Mouse (Mus musculus): ENCODE data around the gene Gabbr1.

The Gabbr1 gene

DNA sequence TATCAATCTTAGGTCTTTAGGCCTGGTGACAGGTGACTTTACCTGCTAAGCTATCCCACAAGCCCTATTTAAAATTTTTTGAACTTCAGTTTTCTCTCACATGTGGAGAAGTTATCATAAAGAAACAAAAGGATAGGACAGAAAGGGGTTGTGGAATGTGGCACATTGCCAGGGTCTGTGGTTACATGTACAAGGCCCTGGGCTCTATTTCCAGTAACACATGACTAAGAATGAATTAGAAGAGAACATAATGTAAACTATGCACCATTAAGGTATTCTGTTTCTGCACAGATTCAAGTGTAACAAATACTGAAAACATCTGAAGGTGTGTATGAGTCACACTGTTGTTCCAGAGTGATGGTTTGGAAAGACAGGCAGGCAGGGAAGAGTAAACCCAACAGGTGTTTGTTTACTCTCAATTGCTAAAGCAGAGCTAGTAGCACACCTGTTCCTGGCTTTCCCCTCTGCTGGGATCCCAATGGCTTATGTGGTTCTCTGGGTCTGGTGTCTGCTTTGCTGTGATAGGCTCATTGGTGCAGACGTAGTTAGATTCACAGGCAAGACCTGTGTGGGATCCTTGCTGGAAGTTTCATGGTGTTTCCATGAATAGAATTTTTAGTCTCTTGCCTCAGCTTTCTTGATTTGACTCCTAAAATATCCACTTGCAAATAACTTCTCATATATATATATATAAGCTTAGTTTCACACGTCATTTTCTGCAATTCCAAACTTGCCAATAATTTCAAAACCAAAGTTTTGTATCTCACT lies 6.5 kb upstream of the Gabbr1 start:
- no peak for DNase-seq (ENCODE audit: low read depth in 1 of 2, low spot score in 2 of 2)

DNA sequence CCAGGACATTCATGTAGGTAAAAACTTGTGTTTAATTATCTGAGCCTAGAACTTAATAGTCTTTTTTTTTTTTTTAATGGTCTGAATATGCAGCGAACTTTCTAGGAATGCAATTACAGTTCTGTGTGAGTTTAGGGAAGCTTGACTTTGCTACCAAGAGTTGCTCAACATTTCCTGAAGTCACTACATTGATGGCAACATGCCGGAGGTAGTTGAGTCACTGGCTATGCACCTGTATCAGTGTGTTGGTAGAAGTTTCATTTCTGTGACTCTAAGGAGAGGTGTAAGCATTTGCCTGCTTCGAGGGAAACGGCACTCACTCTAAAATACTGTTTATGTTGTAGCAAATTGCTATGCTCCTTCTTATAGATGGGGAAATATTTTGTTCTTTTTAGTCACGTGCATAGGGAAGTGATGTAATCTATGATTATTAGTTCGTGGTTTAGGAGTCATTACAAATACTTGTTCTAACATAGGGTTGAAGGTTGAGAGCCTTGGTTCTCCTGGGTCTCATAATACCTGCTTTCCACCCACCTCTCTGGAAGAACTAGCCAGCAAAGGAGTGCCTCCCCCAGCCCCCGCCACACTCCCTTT lies 1.0 kb upstream of the Gabbr1 start:
- DNase-seq (ENCODE audit: low read depth in 1 of 2, low spot score in 2 of 2) = peak in 1 of 2 experiments; percentile 23

DNA sequence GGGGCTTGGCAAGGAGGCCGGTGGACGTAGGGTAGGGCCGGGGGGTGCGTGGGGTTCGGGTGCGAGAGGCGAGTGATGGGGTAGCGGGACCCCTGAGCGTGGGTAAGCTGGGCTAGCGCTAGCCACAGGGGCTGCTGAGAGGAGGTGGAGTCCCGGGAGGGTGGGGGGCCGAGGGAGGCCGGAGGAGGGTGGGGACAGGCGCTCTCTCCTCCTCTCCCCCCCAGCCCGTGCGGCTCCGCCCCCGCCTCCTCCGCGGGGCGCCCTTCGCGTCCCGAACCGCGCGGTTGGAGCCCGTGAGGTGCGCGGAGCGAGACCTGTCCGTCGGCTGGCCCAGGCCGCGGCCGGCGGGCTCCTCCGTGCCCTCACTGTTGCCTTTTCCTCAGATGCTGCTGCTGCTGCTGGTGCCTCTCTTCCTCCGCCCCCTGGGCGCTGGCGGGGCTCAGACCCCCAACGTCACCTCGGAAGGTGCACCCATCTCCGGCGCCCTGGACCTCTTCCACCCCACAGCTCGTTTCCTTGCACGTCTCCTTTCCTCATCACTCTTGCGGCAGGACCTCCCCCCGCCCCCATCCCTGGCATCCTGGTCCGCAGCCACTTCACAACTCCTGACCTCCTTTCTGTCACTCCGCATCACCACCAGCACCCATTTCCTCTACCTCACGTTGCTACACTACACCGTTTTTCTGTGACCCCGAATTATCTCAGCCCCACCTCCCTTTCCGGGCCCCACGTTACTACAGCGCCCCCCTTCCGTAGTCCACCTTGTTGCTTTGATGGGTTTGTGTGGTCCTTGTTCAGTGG lies 746 bp downstream of the Gabbr1 start:
- DNase-seq (ENCODE audit: low read depth in 1 of 2, low spot score in 2 of 2) = no peak

DNA sequence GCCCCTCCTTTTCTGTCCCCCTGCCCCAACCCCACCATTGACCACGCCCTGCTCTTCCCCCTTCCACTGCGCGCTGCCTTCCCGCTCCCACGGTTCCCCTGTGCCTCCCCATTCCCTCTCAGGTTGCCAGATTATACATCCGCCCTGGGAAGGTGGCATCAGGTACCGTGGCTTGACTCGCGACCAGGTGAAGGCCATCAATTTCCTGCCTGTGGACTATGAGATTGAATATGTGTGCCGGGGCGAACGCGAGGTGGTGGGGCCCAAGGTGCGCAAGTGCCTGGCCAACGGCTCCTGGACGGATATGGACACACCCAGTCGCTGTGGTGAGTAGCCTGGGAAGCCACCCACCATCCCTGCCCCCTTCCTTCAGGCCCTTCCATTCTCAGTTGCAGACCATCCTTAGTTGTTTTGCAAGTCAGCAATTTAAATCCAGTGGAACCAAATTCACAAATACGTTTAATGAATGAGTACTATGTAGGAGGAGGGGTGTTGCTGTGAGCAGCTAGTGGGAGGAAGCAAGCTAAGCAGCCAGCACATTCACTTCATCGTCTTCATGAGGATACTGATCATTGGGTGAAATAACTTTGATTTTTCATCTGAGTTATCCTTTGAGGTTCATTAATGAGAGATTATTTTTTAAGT lies 1.7 kb downstream of the Gabbr1 start:
- no peak for DNase-seq (ENCODE audit: low read depth in 1 of 2, low spot score in 2 of 2)

DNA sequence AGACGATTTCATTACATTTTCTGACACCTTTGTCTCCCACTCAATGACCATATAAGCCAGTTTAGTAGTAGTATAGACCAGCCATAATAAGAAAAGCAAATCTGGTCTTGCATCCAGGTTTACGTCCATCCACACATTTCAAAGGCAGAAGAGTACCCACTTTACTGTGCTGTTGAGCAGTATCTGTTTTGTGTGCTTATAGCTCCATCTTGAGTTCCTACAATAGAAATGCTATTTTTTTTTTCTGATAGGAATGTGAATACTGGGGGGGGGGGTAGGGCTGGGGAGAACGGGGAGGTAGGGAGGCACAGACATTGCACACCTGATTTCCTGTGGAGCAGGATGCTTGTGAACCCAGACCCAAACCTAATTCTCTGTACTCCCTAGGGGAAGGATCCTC lies 2.2 kb downstream of the Gabbr1 start:
- no peak for DNase-seq (ENCODE audit: low read depth in 1 of 2, low spot score in 2 of 2)

DNA sequence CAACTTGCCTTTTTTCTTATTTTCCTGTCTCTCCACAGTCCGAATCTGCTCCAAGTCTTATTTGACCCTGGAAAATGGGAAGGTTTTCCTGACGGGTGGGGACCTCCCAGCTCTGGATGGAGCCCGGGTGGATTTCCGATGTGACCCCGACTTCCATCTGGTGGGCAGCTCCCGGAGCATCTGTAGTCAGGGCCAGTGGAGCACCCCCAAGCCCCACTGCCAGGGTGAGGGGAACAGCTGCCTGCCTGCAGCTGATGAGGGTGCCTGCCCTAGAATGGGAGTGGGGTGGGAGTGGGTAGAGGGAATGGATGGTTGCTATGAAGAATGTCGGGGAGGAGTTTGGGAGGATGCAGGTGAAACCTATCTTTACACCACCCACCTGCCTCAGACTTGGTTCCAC lies 2.6 kb downstream of the Gabbr1 start:
- DNase-seq (ENCODE audit: low read depth in 1 of 2, low spot score in 2 of 2) = no peak

DNA sequence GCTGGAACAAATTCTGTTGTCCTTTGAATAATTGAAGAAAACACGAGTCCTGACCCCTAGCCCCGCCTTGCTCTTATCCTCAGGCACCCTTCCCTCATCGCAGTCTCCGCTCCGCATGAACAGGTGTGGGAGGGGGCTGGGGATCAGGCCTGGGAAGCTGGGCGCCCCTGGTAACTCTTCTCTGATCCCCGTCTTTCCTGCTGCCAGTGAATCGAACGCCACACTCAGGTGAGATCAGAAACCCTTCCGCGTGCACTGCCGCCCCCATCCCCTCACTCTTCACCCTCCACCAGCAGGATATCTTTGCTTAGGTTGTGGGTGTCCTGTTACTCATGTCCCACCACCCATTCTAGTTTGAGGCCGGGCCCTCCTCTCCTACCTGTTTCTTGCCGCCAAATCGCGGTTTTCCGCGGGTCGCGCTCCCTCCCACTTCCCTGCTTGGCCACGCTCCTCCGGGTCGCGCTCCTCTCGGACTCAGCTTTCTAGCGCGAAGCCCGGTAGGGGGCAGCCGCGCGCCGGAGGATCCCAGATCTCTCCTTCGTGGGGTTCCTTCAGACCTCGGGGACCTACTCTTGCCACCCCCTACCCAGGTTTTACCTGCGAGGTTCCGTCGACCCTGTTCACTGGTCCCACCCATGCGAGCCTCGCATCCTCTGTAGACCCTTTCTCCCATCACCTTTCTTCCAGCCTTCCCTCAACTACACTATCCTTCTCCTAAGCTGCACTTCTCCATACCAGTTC lies 4.0 kb downstream of the Gabbr1 start:
- peak in 1 of 2 experiments; percentile 9 for DNase-seq (ENCODE audit: low read depth in 1 of 2, low spot score in 2 of 2)

DNA sequence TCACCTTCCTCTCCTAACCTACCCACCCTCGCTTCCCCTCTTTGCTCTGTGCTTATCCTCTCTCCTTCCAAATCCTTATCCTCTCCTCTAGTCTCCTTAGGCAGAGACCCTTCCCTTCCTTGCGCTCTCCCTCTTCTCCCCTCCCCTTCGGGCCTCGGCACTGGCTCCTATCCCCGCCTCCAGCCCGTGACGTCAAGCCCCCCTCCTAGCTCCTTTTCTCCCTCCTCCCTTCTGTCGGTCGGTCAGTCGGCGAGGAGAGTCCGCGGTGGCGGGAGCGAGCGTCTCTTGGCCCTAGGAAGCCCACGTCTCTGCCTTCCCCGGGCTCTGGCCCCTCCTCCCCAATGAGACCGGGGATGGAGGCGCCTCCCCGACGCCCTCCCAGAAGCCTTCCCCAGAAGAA lies 4.6 kb downstream of the Gabbr1 start:
- no peak for DNase-seq (ENCODE audit: low read depth in 1 of 2, low spot score in 2 of 2)

DNA sequence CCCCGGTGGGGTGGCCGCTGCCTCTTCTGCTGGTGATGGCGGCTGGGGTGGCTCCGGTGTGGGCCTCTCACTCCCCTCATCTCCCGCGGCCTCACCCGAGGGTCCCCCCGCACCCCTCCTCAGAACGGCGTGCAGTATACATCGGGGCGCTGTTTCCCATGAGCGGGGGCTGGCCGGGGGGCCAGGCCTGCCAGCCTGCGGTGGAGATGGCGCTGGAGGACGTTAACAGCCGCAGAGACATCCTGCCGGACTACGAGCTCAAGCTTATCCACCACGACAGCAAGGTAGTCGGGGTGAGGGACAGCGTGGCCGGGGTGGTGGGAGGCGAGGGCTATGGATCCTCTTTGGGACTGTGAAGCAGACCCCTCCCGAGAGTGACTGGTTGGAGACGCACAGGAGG lies 5.1 kb downstream of the Gabbr1 start:
- no peak for DNase-seq (ENCODE audit: low read depth in 1 of 2, low spot score in 2 of 2)

DNA sequence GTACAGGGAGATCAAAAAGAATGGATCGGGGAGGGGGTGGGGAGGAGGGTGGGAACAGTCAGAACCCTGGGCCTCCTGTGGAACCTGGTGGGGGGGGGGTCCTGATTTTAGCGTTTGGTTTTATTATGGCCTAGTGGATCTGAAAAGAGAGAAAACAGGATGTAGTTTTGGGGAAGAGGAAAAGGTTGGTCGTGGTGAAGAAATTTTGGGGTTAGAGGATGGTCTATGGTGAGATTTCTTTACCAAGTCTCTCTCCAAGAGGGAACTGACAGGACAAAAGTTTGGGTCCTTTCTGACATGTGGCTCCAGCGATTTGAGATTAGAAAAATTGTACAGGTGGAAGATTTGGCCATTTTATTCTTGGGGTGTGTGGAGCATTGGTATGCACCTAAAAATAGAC lies 6.0 kb downstream of the Gabbr1 start:
- no peak for DNase-seq (ENCODE audit: low read depth in 1 of 2, low spot score in 2 of 2)

DNA sequence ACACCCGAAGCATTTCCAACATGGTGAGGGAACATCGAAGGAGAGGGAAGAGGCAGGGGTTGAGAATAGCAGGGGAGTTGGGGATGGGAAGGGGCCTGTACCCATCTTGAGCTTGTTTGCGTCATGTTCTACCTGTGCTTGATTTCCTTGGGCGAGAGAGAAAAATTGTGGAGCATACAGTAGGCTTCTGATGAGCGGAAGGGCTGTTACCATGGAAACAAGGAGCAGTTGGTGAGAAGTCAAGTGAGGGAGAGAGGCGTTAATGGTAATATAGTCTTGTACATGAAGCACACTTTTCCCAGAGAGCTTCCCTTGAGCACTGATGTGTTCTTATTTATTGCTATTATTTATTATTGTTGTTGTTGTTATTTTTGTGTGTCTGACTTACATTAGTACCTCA lies 11.2 kb downstream of the Gabbr1 start:
- DNase-seq (ENCODE audit: low read depth in 1 of 2, low spot score in 2 of 2) = no peak

DNA sequence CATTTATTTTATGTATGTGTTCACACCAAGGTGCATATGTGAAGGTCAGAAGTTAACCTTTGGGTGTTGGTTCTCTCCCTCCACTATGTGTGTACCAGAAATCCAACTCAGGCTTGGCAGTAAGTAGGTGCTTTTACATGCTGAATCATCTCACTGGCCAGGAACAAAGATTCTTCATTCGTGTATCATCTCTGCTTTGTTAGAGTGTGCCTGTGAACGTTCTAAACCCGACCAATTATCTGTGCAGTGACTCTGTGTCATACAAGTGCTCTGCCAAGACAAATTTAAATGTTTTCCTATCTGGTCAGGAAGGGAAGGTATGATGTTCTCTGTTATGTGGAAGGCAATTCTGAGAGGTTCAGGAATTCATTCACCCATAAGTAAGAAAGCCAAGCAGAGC lies 15.7 kb downstream of the Gabbr1 start:
- no peak for DNase-seq (ENCODE audit: low read depth in 1 of 2, low spot score in 2 of 2)

DNA sequence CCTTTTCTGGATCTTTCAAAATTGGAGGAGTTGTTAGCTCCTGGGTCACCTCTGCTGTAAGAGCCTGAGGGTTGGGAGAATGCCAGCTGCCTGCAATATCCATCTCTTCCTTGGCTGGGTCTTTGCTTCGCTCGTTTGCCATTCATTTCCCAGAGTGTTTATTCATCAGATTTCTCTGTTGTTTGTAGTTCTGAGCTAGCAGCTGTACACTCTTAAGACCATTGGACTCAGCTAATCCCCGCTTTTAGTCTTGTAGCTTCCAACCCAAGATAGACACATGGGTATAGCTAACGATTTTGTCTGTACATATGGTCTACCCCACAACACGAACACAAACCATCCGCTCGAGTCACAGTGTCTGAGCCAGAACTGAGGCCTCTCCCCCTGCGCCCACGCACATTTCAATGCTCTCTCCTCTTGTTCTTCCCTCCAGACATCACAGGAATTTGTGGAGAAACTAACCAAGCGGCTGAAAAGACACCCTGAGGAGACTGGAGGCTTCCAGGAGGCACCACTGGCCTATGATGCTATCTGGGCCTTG lies 16.4 kb downstream of the Gabbr1 start:
- DNase-seq (ENCODE audit: low read depth in 1 of 2, low spot score in 2 of 2) = no peak

DNA sequence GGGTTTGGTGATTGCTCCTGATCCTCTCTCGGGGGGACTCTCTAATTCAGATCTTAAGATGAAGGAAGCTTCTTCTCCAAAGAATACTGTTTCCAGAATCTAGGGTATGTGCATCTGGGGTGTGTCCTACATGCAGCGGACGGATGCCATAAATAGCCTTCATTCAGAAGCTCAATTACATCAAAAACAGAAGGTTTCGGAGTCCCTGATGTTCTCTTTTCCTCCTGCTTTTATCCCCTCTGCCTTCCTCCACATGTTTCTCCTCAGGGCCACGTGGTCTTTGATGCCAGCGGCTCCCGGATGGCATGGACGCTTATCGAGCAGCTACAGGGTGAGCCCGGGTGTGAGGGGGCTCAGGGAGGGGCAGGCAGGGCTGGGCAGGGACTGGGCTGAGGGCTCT lies 17.3 kb downstream of the Gabbr1 start:
- DNase-seq (ENCODE audit: low read depth in 1 of 2, low spot score in 2 of 2) = no peak

DNA sequence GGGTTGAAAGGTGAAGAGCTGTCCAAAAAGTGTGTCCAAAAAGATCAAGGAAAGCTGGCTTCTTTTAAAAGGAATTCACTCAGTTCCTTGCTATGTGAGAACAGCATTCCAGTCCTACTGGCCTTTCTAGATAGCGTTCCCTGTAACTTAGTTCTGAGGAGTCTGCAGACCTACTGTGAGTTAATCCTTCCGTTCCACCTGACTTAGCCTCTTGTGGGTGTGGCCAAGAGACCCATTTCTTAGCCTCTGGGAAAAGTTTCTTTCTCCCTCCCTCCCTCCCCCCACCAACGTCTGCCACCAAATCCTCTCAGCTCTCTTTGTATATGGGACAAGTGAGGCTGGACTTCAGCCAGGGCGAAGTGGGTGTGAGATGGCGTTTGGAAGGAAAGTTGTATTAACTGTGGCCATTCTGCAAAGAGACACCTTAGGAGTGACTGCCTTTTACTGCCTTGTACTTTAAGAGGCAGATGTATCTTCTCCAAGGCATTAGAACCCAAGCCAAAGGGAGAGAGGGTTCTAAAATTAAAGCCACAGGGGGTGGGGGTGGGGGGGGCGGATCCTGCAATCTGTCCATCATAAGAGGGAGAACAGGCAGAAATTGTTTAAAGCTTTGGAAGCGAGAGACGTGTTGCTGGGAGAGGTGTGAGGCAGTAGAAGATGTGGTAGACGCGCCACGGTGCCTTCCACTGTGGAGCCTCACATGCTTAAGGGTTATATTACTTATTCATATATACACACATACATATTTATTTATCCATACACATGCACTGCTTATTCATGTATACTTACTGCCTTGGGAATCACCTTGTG lies 18.1 kb downstream of the Gabbr1 start:
- DNase-seq (ENCODE audit: low read depth in 1 of 2, low spot score in 2 of 2) = no peak

DNA sequence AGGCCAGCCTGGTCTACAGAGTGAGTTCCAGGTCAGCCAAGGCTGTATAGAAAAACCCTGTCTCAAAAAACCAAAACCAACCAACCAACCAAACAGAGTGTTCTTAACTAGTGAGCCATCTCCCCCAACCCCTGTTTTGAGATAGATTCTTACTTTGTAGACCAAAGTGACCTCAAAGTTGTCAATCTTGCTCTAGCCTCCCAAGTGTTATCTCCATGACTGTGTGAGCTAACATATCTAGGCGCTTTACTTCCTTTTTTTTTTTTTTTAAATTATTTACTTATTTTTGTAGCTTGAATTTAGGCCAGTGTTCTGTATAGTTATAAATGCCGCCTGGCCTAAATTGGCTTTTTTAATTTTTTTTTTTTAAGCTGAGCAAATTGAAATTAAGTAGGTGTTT lies 20.2 kb downstream of the Gabbr1 start:
- DNase-seq (ENCODE audit: low read depth in 1 of 2, low spot score in 2 of 2) = no peak

DNA sequence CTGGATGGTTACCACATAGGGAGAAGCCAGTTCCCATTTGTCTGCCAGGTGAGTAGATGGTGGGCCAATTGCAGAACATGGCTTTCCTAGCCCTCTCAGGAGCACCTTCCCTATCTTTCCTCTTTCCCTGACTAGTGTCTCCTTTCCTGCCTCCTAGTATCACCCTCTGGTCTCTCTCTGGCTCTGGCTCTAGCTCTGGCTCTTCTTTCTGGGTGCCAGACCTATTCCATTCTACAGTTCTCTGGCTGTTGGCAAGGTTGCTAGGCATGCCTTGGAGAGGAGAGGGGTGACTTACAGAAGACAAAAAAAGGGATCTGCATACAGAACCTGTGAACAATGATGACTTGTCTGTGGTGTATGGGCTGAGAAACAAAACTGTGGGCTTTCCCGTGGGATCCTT lies 22.1 kb downstream of the Gabbr1 start:
- DNase-seq (ENCODE audit: low read depth in 1 of 2, low spot score in 2 of 2) = no peak

DNA sequence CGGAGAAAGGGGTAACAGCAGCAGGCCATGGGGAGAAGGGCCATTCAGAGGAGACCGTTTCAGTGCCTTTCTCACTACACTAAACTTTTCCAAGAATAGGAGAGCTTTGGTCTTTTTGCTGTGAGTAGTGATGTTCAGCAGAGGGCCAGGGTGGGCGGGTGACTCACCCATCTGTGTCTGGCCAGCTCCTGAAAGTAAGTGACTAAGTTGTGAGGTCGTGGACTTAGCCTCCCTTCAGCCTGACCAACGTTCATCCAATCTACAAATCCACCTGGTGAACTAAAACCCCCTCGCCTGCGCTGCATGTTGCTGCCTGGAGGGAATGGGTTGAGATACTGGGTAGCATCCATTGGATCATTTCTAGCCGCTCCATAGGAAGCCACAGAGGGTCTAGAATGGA lies 24.4 kb downstream of the Gabbr1 start:
- DNase-seq (ENCODE audit: low read depth in 1 of 2, low spot score in 2 of 2) = no peak

DNA sequence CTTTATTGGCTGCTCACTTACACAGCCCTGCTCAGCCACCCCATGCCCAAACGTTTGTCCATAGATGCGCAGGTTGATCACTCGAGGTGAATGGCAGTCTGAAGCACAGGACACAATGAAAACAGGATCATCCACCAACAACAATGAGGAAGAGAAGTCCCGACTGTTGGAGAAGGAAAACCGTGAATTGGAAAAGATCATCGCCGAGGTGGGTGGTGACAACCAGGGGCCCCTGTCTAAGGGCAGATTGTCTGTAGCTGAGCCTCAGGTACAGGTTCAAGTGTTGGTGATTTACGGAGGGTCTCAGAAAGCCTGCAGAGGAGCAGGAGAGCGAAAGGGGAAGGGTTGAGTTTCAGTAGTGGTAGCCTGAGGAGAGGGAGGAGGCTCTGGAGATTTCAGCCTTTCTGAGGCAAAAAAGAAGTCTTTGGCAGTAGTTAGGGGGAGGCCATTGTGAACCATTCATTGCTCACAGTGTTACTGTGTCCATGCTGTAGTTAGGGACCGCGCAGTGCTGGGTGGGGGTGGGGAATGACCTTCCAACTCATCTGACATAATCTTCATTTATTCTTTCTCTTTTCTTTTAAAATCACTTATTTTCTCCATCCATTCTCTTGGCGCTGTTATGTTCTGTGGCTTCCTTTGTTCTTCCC lies 26.4 kb downstream of the Gabbr1 start:
- DNase-seq (ENCODE audit: low read depth in 1 of 2, low spot score in 2 of 2) = no peak
